Mouse (Mus musculus): ENCODE results near the gene Cacna2d3. TPM values are rescaled to one million over a fixed set of nuclear protein-coding genes. Genes with fewer than 3 reads are reported as not detected.

Cacna2d3 gene
- total and polyA plus RNA-seq, 3 experiments = not detected

- no peak overlapping the region for H3K4me3 ChIP-seq (replicated peaks in 1 of 3; ENCODE audit: low read depth in 2 of 3, low read length in 2 of 3, poor library complexity in 1 of 3)
- in situ Hi-C loops (cut with MboI; ENCODE audit: low pct_ligation_motif_present, low pct_unique_long_range_greater_than_20kb, low sequenced_read_pairs) (no loop called here), dilution Hi-C loops (cut with MboI; ENCODE audit: extremely low pct_ligation_motif_present, extremely low pct_unique_long_range_greater_than_20kb, low sequenced_read_pairs) (no loop called here)
- no peak for DNase-seq (ENCODE audit: extremely low read depth)
- no peaks in the 10 kb centered on the region for H3K27me3 ChIP-seq (replicated peaks)
- no peak overlapping the region for H3K4me2 ChIP-seq (ENCODE audit: insufficient read depth, low read depth, poor library complexity, severe bottlenecking)
- H3K79me2 ChIP-seq (replicated peaks; ENCODE audit: control insufficient read depth, extremely low read depth, insufficient read depth, poor library complexity, severe bottlenecking) = no peaks in the 10 kb centered on the region
- TF ChIP-seq IRF4 (IDR thresholded peaks at IDR 0.05; ENCODE audit: low read depth, low read length) (no peak), RCOR1 (conservative IDR thresholded peaks at IDR 0.05; ENCODE audit: low read depth, low read length) (no peak), ZC3H11A (IDR thresholded peaks at IDR 0.05; ENCODE audit: low read depth, low read length) (no peak), SIN3A (IDR thresholded peaks at IDR 0.05; ENCODE audit: low read length) (no peak), CHD1 (IDR thresholded peaks at IDR 0.05; ENCODE audit: low read depth, low read length) (no peak), E2F4 (IDR thresholded peaks at IDR 0.05; ENCODE audit: insufficient replicate concordance, low read depth, low read length) (no peak), NELFE (IDR thresholded peaks at IDR 0.05; ENCODE audit: low read depth, low read length) (no peak), KAT2A (IDR thresholded peaks at IDR 0.05; ENCODE audit: insufficient replicate concordance, low read length) (no peak), ZKSCAN1 (IDR thresholded peaks at IDR 0.05; ENCODE audit: borderline replicate concordance, low read depth, low read length) (no peak), JUN (IDR thresholded peaks at IDR 0.05; ENCODE audit: insufficient read depth, low read depth, low read length) (no peak), HCFC1 (IDR thresholded peaks at IDR 0.05; ENCODE audit: low read depth, low read length) (no peak), NRF1 (IDR thresholded peaks at IDR 0.05; ENCODE audit: low read depth, low read length) (no peak), MEF2A (IDR thresholded peaks at IDR 0.05; ENCODE audit: borderline replicate concordance, low read depth, low read length) (no peak), ETS1 (conservative IDR thresholded peaks at IDR 0.05; ENCODE audit: low read depth, low read length) (no peak), RAD21 (IDR thresholded peaks at IDR 0.05; ENCODE audit: low read depth, low read length) (no peak), JUND (conservative IDR thresholded peaks at IDR 0.05; ENCODE audit: low read depth, low read length) (no peak), CTCF (conservative IDR thresholded peaks at IDR 0.05 in 1 of 2, IDR thresholded peaks at IDR 0.05 in 1 of 2; ENCODE audit: low read depth in 2 of 2, low read length in 2 of 2) (no peak), BHLHE40 (IDR thresholded peaks at IDR 0.05; ENCODE audit: low read depth, low read length) (no peak), POLR2A (IDR thresholded peaks at IDR 0.05; ENCODE audit: low read depth, low read length) (no peak)
- H3K9ac ChIP-seq (ENCODE audit: insufficient read depth, low read depth) = no peak overlapping the region
- H3K4me1 ChIP-seq (ENCODE audit: control insufficient read depth in 1 of 2, insufficient read depth in 2 of 2) = no peaks in the 10 kb centered on the region
- peaks cover 71% of the 10 kb centered on the region for H3K9me3 ChIP-seq (replicated peaks; ENCODE audit: low read length)
- no peak overlapping the region for H3K27ac ChIP-seq (ENCODE audit: insufficient read depth, low read depth)
- H3K36me3 ChIP-seq (replicated peaks in 1 of 2; ENCODE audit: control insufficient read depth in 1 of 2, insufficient read depth in 1 of 2, low read length in 1 of 2) = no peaks in the 10 kb centered on the region
Measured at GRCm38 (mm10) chr14:28955181-28955580, 766.5 kb downstream of the Cacna2d3 start.

DNA sequence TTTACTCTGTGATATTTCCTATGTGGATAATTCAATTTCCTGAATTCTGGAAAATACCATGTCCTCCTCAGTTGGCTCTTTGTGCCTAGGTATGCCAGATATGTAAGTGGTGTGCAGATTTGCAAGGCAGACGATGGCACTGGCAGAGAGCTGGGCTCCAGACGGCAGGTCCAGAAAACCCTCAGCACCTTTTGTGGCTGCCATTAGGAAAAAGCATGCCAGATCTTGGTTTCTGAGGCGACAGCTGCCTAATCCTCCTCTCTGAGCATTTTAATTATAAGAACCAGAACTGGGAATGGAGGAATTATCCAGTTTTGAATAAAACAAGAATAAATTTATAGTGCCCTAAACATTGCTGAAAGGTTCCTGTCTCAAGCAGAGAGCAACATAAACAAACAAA lies 767.1 kb downstream of the Cacna2d3 start:
- no peak for DNase-seq (ENCODE audit: extremely low read depth)
- Histone ChIP-seq H3K4me3 (replicated peaks in 1 of 3; ENCODE audit: low read depth in 2 of 3, low read length in 2 of 3, poor library complexity in 1 of 3) (no peak overlapping the region), H3K27me3 (replicated peaks) (no peaks in the 10 kb centered on the region), H3K27ac (ENCODE audit: insufficient read depth, low read depth) (no peak overlapping the region), H3K36me3 (replicated peaks in 1 of 2; ENCODE audit: control insufficient read depth in 1 of 2, insufficient read depth in 1 of 2, low read length in 1 of 2) (no peaks in the 10 kb centered on the region), H3K4me2 (ENCODE audit: insufficient read depth, low read depth, poor library complexity, severe bottlenecking) (no peak overlapping the region), H3K9me3 (replicated peaks; ENCODE audit: low read length) (peaks cover 70% of the 10 kb centered on the region), H3K4me1 (ENCODE audit: control insufficient read depth in 1 of 2, insufficient read depth in 2 of 2) (no peaks in the 10 kb centered on the region), H3K9ac (ENCODE audit: insufficient read depth, low read depth) (no peak overlapping the region), H3K79me2 (replicated peaks; ENCODE audit: control insufficient read depth, extremely low read depth, insufficient read depth, poor library complexity, severe bottlenecking) (no peaks in the 10 kb centered on the region)
- in situ Hi-C loops (cut with MboI; ENCODE audit: low pct_ligation_motif_present, low pct_unique_long_range_greater_than_20kb, low sequenced_read_pairs) = no loop called here
- TF ChIP-seq JUN (IDR thresholded peaks at IDR 0.05; ENCODE audit: insufficient read depth, low read depth, low read length) = no peak
- TF ChIP-seq CTCF (conservative IDR thresholded peaks at IDR 0.05 in 1 of 2, IDR thresholded peaks at IDR 0.05 in 1 of 2; ENCODE audit: low read depth in 2 of 2, low read length in 2 of 2) = no peak
- TF ChIP-seq USF1 (IDR thresholded peaks at IDR 0.05; ENCODE audit: low read depth, low read length) = no peak
- TF ChIP-seq JUND (conservative IDR thresholded peaks at IDR 0.05; ENCODE audit: low read depth, low read length) = no peak
- no peak for TF ChIP-seq TCF12 (IDR thresholded peaks at IDR 0.05; ENCODE audit: low read depth, low read length)
- no peak for TF ChIP-seq NELFE (IDR thresholded peaks at IDR 0.05; ENCODE audit: low read depth, low read length)
- no peak for TF ChIP-seq NRF1 (IDR thresholded peaks at IDR 0.05; ENCODE audit: low read depth, low read length)
- no peak for TF ChIP-seq KAT2A (IDR thresholded peaks at IDR 0.05; ENCODE audit: insufficient replicate concordance, low read length)
- TF ChIP-seq EP300 (IDR thresholded peaks at IDR 0.05; ENCODE audit: low read length) = no peak
- TF ChIP-seq E2F4 (IDR thresholded peaks at IDR 0.05; ENCODE audit: insufficient replicate concordance, low read depth, low read length) = no peak
- no peak for TF ChIP-seq HCFC1 (IDR thresholded peaks at IDR 0.05; ENCODE audit: low read depth, low read length)
- no peak for TF ChIP-seq POLR2A (IDR thresholded peaks at IDR 0.05; ENCODE audit: low read depth, low read length)
- no peak for TF ChIP-seq SIN3A (IDR thresholded peaks at IDR 0.05; ENCODE audit: low read length)
- TF ChIP-seq PAX5 (IDR thresholded peaks at IDR 0.05; ENCODE audit: low read length) = no peak
- no peak for TF ChIP-seq MYC (IDR thresholded peaks at IDR 0.05; ENCODE audit: low read depth, low read length)
- TF ChIP-seq USF2 (conservative IDR thresholded peaks at IDR 0.05; ENCODE audit: low read depth, low read length) = no peak
- no peak for TF ChIP-seq SMC3 (IDR thresholded peaks at IDR 0.05; ENCODE audit: low read depth, low read length)
- dilution Hi-C loops (cut with MboI; ENCODE audit: extremely low pct_ligation_motif_present, extremely low pct_unique_long_range_greater_than_20kb, low sequenced_read_pairs) = no loop called here

Data from CH12.LX (cell line).